Mouse (Mus musculus) neutrophil, adult 59 days (primary cell): ENCODE data around the gene Homer3. TPM values are rescaled to one million over a fixed set of nuclear protein-coding genes. Genes with fewer than 3 reads are reported as not detected.

ENCODE experiments used
- total RNA-seq, 2 experiments: library from RNA; stranded (reverse); gene quantifications; 1 replicate in 1 of 2; 2 replicates in 1 of 2; pipeline ENCODE4 v1.2.4; 2023

Homer3 gene
- total RNA-seq: 1 to 10 TPM; 8.3 to 9.6 TPM

DNA sequence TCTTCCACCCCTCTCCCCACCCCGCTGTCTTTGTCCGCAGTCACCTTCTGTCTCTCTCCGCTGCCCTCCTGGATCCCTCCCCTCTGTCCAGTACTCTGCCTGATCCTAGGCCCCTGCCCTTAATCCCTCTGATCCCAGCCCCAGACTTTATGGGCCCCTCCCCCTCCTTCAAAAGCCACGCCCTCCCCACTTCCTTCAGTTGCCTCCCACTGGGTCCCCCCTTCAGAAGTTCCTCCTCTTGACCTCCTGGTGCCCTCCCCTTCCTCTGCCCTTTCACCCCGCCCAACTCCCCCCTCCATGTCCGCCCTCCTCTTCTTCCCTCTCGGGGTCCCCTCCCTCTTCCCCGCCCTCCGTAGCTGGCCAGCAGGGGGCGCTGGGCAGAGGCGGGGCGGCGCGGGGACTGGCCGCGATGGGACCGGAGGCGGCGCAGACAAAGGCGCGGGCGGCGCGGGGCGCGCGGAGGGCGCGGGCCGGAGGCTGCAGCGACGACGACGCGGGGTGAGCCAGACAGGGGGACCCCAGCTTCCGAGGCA, at the start of gene Homer3:
Homer3 (plus strand) TSS at position 225 of the 533 bp plus-strand sequence.

DNA sequence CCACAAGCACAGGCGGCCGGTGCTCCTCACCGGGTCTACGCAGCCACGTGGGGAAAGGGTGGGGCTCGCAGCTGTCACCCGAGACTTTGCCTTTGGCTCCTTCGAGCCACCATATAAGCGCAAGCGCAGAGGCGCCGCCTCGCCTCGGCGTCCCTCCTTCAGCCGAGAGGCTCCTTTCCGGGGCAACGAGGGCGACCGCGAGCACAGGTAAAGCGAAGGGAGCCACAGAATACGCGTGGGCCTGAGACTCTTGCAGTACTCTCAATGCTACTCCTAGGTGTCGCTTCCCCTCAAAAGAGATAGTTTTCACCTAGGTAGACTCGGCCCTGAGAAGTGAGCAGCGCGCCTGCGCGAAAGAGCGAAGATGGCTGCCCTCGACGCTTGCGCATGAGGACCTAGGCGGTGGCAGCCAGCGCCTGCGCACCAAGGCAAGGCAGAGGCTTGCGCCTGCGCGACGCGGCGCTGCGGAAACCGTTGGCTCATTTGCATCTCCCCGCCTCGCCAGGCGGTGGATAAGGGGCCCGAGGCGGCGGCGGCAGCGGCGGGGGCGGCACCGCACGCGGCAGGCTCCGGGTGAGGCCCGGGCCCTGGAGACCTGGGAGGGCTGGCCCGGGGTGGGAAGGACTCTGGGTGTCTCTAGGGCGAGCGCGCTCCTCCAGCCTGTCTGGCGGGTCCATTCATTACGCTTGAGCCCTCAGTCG, 48.4 kb upstream of the Homer3 start, which contains the start of the genes Sugp2 and Armc6:
Sugp2 (plus strand) TSS at position 147 of the 701 bp plus-strand sequence.
Armc6 (minus strand) TSS at position 387 of the 701 bp plus-strand sequence.

DNA sequence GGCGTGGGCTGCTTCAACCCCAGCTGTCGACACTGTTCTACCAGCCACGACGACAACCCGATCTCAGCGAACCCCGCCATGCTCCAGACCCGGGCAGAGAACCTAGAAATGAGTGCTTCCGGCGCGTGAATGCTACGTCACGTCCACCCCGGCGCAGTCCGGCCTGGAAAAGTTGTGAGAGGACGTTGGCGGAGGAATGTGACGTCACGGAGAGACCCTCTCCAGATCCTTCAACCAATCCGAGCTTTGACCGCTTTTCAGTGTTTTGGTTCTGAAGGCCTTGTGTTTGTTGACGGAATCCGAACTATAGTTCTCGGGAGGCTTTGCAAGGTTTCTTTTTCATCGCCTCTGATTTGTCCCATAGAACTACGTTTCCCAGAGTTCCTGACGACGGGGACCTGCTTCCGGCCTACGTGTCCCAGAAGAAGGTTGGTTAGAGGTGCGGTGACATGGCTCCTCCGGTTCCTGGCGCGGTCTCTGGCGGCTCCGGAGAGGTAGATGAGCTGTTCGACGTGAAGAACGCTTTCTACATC, 19.8 kb downstream of the Homer3 start, which contains the start of the genes Ddx49 and Cope:
Ddx49 (minus strand) TSS at position 132 of the 533 bp plus-strand sequence.
Cope (plus strand) TSS at position 161 of the 533 bp plus-strand sequence.

DNA sequence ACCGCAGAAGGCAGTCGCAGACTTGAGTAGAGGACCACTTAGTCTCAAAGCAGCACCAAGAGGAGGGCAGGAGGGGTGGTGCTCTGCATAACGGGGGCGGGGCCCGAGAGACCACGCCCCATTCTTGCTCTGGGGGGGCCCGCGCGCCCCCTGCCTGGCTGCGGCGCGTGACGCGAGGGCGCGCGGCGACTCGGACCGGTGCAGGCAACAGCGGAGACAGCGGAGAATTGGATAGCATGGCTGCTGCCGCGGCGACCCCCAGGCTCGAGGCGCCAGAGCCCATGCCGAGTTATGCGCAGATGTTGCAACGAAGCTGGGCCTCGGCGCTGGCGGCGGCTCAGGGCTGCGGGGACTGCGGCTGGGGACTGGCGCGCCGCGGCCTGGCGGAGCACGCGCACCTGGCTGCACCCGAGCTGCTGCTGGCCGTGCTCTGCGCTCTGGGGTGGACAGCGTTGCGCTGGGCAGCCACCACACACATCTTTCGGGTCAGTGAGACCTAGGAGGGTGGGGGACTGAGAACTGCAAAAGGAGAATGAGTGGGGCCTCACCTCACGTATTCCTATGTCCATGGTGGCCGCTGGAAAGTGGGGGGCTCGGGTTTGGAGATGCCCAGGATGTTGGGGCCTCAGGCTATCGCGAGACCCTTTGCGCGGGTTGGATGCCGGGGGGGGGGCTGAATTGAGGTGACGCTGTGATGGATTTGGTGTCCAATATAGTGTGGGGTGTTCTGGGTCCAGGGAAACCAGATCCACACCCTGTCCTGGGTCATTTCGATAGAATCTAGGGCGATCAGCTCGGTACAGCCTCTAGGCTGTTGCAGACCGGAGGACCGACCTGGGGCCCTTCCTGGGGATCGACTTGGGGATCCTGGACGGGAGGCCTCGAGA, 33.2 kb downstream of the Homer3 start, which contains the start of gene Cers1:
Cers1 (plus strand) TSS at position 152 of the 887 bp plus-strand sequence.

DNA sequence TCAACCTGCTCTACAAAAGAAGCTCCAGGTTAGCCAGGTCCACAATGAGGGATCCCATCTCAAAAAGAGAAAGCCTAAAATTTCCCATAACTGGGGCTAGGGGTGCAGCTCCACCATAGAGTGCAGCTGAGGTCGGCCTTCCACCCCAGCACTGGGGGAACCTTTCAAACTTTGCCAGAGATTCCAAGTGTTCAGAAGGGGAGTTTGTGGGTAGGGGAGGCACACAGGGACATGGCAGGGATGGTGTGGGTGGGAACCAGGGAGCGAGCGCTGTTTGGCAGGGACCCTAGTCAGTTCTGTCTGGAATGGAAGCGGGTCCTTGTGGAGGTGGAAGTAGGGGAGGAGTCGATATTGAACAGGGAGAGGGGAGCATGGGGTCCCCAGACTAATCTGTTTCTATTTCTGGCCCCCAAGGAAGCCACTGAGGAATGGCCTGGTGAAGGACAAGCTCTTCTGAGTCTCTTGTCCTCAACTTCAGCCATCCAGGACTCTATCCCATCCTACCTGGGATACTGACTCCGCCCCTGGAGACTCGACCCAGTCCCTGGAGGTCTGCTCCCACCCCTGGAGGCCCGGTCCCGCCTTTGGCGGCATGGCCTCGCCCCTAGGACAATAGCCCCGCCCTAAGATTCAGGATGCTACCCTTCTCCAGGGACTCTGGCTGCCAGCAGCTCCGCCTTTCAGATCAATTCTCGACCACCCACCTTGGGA, 46.7 kb downstream of the Homer3 start, which contains the start of gene Gdf1:
Gdf1 (plus strand) TSS at position 694 of the 711 bp plus-strand sequence.

Other genes starting within 250 kb of the Homer3 start
- gene Mau2, start 240.1 kb upstream of the Homer3 start, total RNA-seq: 10 to 100 TPM; 69.7 to 79.3 TPM
- gene Sugp1, start 240.0 kb upstream of the Homer3 start, total RNA-seq: 10 to 100 TPM; 26.8 to 28.6 TPM
- not detected for gene Tm6sf2, start 209.9 kb upstream of the Homer3 start, total RNA-seq
- gene Hapln4, start 199.4 kb upstream of the Homer3 start, total RNA-seq: not detected
- not detected for gene Ncan, start 162.0 kb upstream of the Homer3 start, total RNA-seq
- gene Nr2c2ap, start 151.5 kb upstream of the Homer3 start, total RNA-seq: 10 to 100 TPM in 1 of 2 experiments, 1 to 10 TPM in 1; 9.9 to 12.9 TPM
- 10 to 100 TPM in 1 of 2 experiments, 1 to 10 TPM in 1; 9.8 to 16.9 TPM for gene Rfxank, start 143.7 kb upstream of the Homer3 start, total RNA-seq
- 10 to 100 TPM; 35.8 to 41.5 TPM for gene Borcs8, start 143.3 kb upstream of the Homer3 start, total RNA-seq
- gene Mef2b, start 143.1 kb upstream of the Homer3 start, total RNA-seq: under 1 TPM; 0.53 to 0.78 TPM
- 10 to 100 TPM; 22.8 to 24.0 TPM for gene Tmem161a, start 110.5 kb upstream of the Homer3 start, total RNA-seq
- gene Slc25a42, start 70.5 kb upstream of the Homer3 start, total RNA-seq: 1 to 10 TPM; 1.9 to 2.6 TPM
- 10 to 100 TPM; 27.7 to 31.9 TPM for gene Sugp2, start 48.6 kb upstream of the Homer3 start, total RNA-seq
- 1 to 10 TPM; 4.2 to 5.7 TPM for gene Armc6, start 48.4 kb upstream of the Homer3 start, total RNA-seq
- 10 to 100 TPM; 32.1 to 32.3 TPM for gene Ddx49, start 19.7 kb downstream of the Homer3 start, total RNA-seq
- gene Cope, start 19.7 kb downstream of the Homer3 start, total RNA-seq: 100 to 1,000 TPM; 104 to 110 TPM
- not detected for gene Cers1, start 32.9 kb downstream of the Homer3 start, total RNA-seq
- gene Gdf1, start 47.0 kb downstream of the Homer3 start, total RNA-seq: not detected
- gene Upf1, start 70.5 kb downstream of the Homer3 start, total RNA-seq: 10 to 100 TPM; 49.1 to 49.4 TPM
- gene Comp, start 90.7 kb downstream of the Homer3 start, total RNA-seq: under 1 TPM; 0.24 to 0.78 TPM
- gene Crtc1, start 156.8 kb downstream of the Homer3 start, total RNA-seq: 1 to 10 TPM; 4.6 to 6.1 TPM
- 1 to 10 TPM; 2.8 to 3.1 TPM for gene Klhl26, start 194.1 kb downstream of the Homer3 start, total RNA-seq
- not detected for gene Tmem59l, start 204.5 kb downstream of the Homer3 start, total RNA-seq
- gene Crlf1, start 210.3 kb downstream of the Homer3 start, total RNA-seq: not detected
- gene Rex1bd, start 223.9 kb downstream of the Homer3 start, total RNA-seq: 10 to 100 TPM; 34.2 to 41.7 TPM
- gene Uba52, start 228.0 kb downstream of the Homer3 start, total RNA-seq: 1,000 to 10,000 TPM; 1,079 to 1,154 TPM
- 100 to 1,000 TPM; 180 to 195 TPM for gene Fkbp8, start 244.9 kb downstream of the Homer3 start, total RNA-seq
- 10 to 100 TPM; 35.5 to 41.3 TPM for gene Kxd1, start 245.1 kb downstream of the Homer3 start, total RNA-seq